Mouse (Mus musculus): ENCODE results near the gene Auts2. TPM values are rescaled to one million over a fixed set of nuclear protein-coding genes. Genes with fewer than 3 reads are reported as not detected.

Gene Auts2
- polyA plus RNA-seq, 1 experiment from 2014 or later: 17.0 TPM

DNA sequence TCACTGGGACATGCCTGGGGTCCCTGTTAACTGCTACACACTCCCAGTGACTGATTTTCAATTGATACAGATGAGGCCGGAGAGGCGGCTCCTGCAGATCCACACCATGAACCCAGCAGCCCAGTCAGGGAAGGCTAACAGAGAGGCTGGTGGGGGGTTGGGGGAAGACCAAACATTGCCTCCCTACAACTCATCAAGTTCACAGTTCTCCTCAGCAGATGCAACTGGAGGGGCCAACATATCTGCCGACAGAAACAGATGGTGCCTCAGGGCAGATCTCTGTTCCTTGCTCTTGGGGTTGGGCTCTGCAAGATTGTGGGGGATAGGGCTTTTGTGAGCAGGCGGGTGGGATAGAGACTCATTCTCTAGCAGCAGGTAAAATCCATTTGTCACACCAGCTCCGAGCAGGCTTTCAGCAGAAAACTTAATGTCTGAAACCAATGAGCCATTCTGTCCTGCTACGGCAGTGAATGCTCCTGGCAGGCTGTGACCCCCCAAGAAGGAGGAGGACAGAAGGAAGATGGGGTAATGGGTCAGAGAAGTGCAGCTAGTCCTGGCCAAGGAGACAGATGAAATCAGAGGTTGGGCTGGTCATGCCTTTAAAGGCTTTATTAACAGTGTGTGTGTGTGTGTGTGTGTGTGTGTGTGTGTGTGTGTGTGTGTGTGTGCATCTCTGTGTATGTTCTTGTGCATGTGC is 740.7 kb downstream of the Auts2 start:
- Histone ChIP-seq H3K4me1 (peaks cover 23% of the 10 kb centered on the region), H3K27ac (no peak overlapping the region), H3K4me2 (no peak overlapping the region), H3K4me3 (no peak overlapping the region), H3K36me3 (no peaks in the 10 kb centered on the region), H3K27me3 (no peaks in the 10 kb centered on the region), H3K9me3 (no peaks in the 10 kb centered on the region), H3K9ac (no peak overlapping the region)
- no peak for ATAC-seq (ENCODE audit: borderline replicate concordance, extremely low read depth, low FRiP score, low TSS enrichment)
- 49% methylated on average over 6 of the region's 6 CpGs for WGBS

DNA sequence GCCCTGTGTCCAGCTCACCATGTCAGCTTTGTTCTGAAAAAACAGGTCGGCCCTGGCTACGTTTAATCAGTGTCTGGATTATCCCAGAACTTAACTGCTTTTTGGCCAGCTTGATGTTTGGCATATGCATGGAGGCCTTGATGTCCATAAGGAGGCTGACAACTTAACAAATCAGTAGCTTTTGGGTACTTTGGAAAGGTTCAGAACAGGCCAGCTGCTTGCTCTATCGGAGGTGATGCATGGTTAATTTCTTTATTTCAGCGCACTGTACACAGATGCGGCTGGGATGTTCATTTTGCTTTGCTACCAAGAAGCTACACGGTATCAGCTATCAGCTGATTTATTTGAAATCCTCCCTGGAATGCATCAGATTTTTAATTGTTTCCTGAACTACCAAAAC is 741.2 kb downstream of the Auts2 start:
- H3K27ac ChIP-seq: no peak overlapping the region
- ATAC-seq (ENCODE audit: borderline replicate concordance, extremely low read depth, low FRiP score, low TSS enrichment): no peak
- WGBS: 57% methylated on average over 6 of the region's 6 CpGs
- H3K4me2 ChIP-seq: no peak overlapping the region
- peaks cover 23% of the 10 kb centered on the region for H3K4me1 ChIP-seq
- H3K9me3 ChIP-seq: no peaks in the 10 kb centered on the region
- H3K9ac ChIP-seq: no peak overlapping the region
- no peaks in the 10 kb centered on the region for H3K27me3 ChIP-seq
- H3K4me3 ChIP-seq: no peak overlapping the region
- H3K36me3 ChIP-seq: no peaks in the 10 kb centered on the region

DNA sequence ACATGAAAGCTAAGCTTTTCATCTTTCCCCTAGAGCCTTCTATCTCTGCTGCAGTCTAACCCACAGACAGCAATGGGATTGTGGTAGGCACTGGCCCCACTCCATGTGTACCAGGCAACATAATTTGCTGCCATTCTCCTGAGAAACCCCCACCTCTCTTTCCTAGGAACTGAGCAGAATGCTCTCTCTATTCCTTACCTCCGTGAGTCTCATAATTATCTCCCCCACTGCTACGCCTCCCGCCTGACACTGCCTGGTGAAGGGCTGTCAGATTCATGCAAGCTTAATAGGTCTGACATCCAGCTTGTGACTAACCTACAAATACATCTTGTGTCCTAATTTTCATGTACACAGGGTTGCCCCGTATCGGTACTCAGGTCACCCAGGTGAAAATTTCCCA is 744.8 kb downstream of the Auts2 start:
- Histone ChIP-seq H3K4me1 (peaks cover 6% of the 10 kb centered on the region), H3K27ac (no peak overlapping the region), H3K27me3 (no peaks in the 10 kb centered on the region), H3K36me3 (no peaks in the 10 kb centered on the region), H3K9ac (no peak overlapping the region), H3K4me2 (no peak overlapping the region), H3K9me3 (no peaks in the 10 kb centered on the region), H3K4me3 (no peak overlapping the region)
- ATAC-seq (ENCODE audit: borderline replicate concordance, extremely low read depth, low FRiP score, low TSS enrichment): no peak
- WGBS: 82% methylated on average over 5 of the region's 5 CpGs

DNA sequence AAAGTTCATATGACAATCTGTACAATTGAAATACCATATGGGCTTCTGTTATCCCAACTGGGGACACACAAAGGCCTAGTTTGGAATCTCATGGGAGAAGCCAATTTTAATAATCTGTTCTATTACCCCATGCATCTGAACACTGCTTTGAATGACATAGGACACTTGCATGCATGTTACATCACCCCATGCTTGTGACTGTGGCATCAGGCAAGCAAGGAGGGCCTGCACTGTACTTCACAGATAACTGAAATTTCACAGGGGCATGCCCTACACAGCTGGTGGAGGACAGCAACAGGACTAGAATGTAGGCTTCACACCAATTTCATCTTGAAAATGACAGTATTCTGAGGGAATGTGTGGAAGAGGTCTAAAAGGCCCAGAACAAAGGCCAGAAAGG is 746.1 kb downstream of the Auts2 start:
- Histone ChIP-seq H3K9me3 (no peaks in the 10 kb centered on the region), H3K4me3 (no peak overlapping the region), H3K9ac (no peak overlapping the region), H3K36me3 (no peaks in the 10 kb centered on the region), H3K4me1 (no peaks in the 10 kb centered on the region), H3K27ac (no peak overlapping the region), H3K27me3 (no peaks in the 10 kb centered on the region), H3K4me2 (no peak overlapping the region)
- ATAC-seq (ENCODE audit: borderline replicate concordance, extremely low read depth, low FRiP score, low TSS enrichment): no peak

DNA sequence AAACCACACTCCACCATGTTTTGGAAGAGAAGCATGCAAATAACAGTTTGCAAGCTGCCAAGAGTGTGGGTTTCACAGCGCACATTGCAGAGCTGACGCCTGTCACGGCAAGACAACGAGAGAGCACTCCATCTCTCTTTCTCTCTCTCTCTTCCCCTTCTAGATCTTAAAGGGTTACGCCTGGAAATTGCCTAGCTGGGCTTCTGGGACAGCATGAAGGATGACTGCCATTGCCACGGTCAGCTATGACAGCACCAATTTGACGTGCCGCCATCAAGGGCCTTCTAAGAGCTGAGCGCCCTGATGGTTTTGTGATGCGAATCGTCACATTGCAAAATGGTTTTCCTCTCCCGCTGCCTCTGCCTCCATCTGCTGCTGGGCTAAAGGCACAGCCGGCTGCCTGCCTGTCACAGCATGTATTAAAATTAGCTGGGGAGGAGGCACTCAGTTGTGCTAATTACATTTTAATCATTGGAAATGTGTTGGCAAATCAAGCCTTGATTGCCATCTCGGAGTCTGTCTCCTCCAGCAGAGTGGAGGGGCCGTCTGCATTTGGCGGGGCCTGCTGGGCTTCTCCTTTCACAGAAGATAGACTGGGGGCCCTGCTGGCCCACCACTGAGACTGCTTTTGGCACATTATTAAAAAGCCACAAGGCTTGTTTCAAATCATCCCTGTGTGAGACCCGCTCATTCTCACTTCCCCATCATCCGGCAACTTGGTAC is 748.6 kb downstream of the Auts2 start:
- Histone ChIP-seq H3K4me3 (no peak overlapping the region), H3K4me2 (no peak overlapping the region), H3K27me3 (no peaks in the 10 kb centered on the region), H3K36me3 (no peaks in the 10 kb centered on the region), H3K27ac (no peak overlapping the region), H3K9me3 (no peaks in the 10 kb centered on the region), H3K4me1 (no peaks in the 10 kb centered on the region), H3K9ac (no peak overlapping the region)
- no peak for ATAC-seq (ENCODE audit: borderline replicate concordance, extremely low read depth, low FRiP score, low TSS enrichment)
- WGBS: 54% methylated on average over 18 of the region's 18 CpGs

DNA sequence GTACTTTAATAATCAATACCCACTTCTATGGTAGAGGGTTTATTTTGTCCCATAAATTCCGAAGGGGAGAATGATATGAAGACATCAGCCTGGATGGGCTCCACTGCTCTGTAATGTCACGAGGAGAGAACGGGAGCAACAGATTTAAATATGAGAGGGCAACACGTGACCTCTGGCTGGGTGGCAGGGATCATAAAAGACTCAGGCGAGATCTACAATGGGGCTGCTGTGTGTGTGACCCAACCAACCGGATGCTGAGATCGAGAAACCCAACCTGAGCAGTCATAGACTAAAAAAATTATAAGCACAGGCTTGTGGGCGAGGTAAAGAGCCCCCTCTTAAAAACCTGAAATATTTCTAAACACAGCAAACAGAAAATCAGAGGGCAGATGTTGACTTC is 753.5 kb downstream of the Auts2 start:
- 76% methylated on average over 8 of the region's 8 CpGs for WGBS
- Histone ChIP-seq H3K27me3 (no peaks in the 10 kb centered on the region), H3K36me3 (no peaks in the 10 kb centered on the region), H3K4me3 (no peak overlapping the region), H3K4me2 (no peak overlapping the region), H3K9ac (no peak overlapping the region), H3K27ac (no peak overlapping the region), H3K9me3 (no peaks in the 10 kb centered on the region), H3K4me1 (no peaks in the 10 kb centered on the region)
- ATAC-seq (ENCODE audit: borderline replicate concordance, extremely low read depth, low FRiP score, low TSS enrichment): no peak

DNA sequence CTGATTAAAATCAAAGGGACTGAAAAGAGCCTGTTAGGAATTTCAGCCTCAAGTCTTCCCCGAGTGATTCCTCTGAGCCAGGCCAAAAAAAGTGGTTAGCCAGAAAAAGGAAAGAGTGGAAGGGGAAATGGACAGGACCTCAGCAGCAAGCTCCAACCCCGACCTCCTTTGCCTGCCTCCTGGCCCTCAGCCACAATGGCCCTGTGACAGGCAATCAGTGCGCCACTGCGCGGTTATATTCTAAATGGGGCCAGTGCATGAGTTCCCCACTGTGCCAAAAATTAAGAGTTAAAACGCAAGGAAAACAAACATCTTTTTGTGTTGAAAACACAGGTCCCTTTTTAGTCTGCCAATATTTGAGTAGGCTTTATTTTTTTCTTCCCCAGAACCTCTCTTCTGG is 755.1 kb downstream of the Auts2 start:
- Histone ChIP-seq H3K36me3 (no peaks in the 10 kb centered on the region), H3K9ac (no peak overlapping the region), H3K27ac (no peak overlapping the region), H3K4me1 (no peaks in the 10 kb centered on the region), H3K4me2 (no peak overlapping the region), H3K27me3 (no peaks in the 10 kb centered on the region), H3K9me3 (no peaks in the 10 kb centered on the region), H3K4me3 (no peak overlapping the region)
- no peak for ATAC-seq (ENCODE audit: borderline replicate concordance, extremely low read depth, low FRiP score, low TSS enrichment)
- WGBS: 42% methylated on average over 6 of the region's 6 CpGs

DNA sequence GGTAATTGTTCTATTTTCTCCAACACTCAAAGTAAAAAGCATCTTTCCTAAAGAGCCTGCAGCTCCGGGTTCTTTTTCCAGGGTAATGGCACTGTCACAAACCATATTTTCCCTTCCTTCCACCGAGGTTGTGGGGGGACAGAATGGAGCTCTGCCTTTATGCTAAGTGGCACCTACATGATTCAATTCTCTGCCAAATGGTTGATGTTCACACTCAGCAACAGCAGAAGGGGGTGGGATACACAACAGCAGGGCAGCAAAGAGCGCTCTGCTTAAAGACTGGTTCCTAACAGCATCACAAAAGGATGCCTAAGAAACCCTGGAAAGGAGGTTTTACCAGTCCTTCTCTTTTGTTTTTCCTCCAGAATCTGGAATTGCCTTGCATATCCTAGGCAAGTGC is 759.9 kb downstream of the Auts2 start:
- Histone ChIP-seq H3K4me1 (no peaks in the 10 kb centered on the region), H3K4me3 (no peak overlapping the region), H3K9ac (no peak overlapping the region), H3K9me3 (no peaks in the 10 kb centered on the region), H3K27me3 (no peaks in the 10 kb centered on the region), H3K36me3 (no peaks in the 10 kb centered on the region), H3K4me2 (no peak overlapping the region), H3K27ac (no peak overlapping the region)
- ATAC-seq (ENCODE audit: borderline replicate concordance, extremely low read depth, low FRiP score, low TSS enrichment): no peak
- WGBS: 61% methylated on average over 3 of the region's 3 CpGs

DNA sequence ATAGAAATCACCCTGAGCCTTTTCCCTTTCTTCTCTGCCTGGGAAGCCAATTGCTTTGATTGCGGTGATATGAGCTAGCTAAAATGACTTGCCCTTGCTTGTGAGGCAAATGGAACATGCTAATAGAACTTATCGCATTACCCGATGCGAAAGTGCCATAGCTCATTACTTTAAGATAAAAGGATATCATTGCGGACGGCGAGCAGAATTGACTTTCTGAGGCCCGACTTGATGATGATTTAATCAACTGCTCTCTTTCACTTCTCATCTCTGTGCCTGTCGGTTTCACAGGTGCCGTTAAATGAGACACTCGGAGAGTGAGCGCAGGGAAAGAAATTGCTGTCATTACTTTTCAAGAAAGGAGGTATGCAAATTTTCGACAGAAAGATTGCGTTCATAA is 762.1 kb downstream of the Auts2 start:
- H3K4me2 ChIP-seq: no peak overlapping the region
- no peaks in the 10 kb centered on the region for H3K27me3 ChIP-seq
- no peaks in the 10 kb centered on the region for H3K4me1 ChIP-seq
- 91% methylated on average over 14 of the region's 14 CpGs for WGBS
- no peak overlapping the region for H3K27ac ChIP-seq
- H3K36me3 ChIP-seq: no peaks in the 10 kb centered on the region
- no peak overlapping the region for H3K9ac ChIP-seq
- no peak for ATAC-seq (ENCODE audit: borderline replicate concordance, extremely low read depth, low FRiP score, low TSS enrichment)
- H3K4me3 ChIP-seq: no peak overlapping the region
- no peaks in the 10 kb centered on the region for H3K9me3 ChIP-seq

DNA sequence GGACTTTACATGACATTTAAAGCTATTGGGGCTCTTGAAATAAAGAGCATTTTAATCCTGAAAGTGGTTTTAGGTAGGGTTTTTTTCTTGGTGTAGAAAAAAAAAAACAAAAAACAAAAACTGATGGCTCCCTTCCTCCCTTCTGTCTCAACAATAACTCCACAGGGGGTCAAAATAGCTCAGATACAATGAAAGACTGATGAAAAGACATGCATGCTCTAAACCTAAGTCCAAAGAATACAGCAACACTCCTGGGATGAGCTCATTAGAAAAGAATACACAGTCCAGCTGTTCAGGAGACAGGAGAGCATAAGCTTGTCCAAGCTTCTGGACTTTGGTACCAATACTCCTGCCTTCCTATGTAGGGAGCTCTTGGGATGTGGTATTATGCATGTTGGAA is 764.0 kb downstream of the Auts2 start:
- no peak for ATAC-seq (ENCODE audit: borderline replicate concordance, extremely low read depth, low FRiP score, low TSS enrichment)
- Histone ChIP-seq H3K4me1 (no peaks in the 10 kb centered on the region), H3K9me3 (no peaks in the 10 kb centered on the region), H3K9ac (no peak overlapping the region), H3K4me2 (no peak overlapping the region), H3K36me3 (no peaks in the 10 kb centered on the region), H3K27ac (no peak overlapping the region), H3K4me3 (no peak overlapping the region), H3K27me3 (no peaks in the 10 kb centered on the region)

DNA sequence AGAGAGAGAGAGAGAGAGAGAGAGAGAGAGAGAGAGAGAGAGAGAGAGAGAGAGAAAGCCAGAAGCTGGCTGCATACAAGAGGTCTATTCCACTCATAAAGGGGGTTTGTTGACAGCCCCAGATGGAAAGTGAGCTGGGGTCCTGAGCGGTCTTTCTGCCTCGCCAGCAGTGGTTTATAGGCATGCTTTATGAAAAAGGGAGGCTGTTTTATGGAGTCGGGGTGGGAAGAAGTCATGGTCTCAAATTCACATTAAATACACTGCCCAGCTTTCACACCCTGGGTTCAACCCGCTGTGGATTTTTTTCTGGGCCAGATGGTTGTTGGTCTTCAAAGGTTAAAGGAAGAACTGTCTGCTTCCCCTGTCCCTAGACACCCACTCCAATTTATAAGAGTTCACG is 767.5 kb downstream of the Auts2 start:
- no peak for ATAC-seq (ENCODE audit: borderline replicate concordance, extremely low read depth, low FRiP score, low TSS enrichment)
- no peak overlapping the region for H3K9ac ChIP-seq
- no peak overlapping the region for H3K27ac ChIP-seq
- whole genome bisulfite sequencing: 74% methylated on average over 5 of the region's 5 CpGs
- H3K27me3 ChIP-seq: no peaks in the 10 kb centered on the region
- no peak overlapping the region for H3K4me2 ChIP-seq
- H3K4me1 ChIP-seq: no peaks in the 10 kb centered on the region
- H3K4me3 ChIP-seq: no peak overlapping the region
- no peaks in the 10 kb centered on the region for H3K9me3 ChIP-seq
- H3K36me3 ChIP-seq: no peaks in the 10 kb centered on the region

DNA sequence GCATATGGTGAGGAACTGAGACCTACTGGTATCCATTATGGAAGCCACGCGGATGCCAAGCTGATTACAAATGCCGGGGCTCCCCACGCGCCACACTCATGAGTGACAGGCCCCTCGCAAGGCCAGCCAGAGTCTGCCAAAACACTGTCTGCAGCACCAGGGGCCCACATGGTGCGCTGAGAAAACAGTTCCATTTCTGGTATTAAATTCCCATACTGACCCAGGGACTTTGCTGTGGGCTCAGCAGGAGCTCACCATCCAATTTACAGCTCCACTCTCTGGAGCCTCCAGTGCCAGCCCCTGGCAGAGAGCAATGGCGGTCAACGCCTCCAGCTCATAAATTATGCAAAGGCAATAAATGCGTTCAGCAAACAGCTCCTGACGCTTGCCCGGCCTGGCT is 767.9 kb downstream of the Auts2 start:
- H3K27me3 ChIP-seq: no peaks in the 10 kb centered on the region
- H3K9ac ChIP-seq: no peak overlapping the region
- H3K36me3 ChIP-seq: no peaks in the 10 kb centered on the region
- H3K4me1 ChIP-seq: no peaks in the 10 kb centered on the region
- H3K4me2 ChIP-seq: no peak overlapping the region
- no peak for ATAC-seq (ENCODE audit: borderline replicate concordance, extremely low read depth, low FRiP score, low TSS enrichment)
- no peaks in the 10 kb centered on the region for H3K9me3 ChIP-seq
- no peak overlapping the region for H3K27ac ChIP-seq
- no peak overlapping the region for H3K4me3 ChIP-seq
- WGBS: 61% methylated on average over 12 of the region's 12 CpGs

Measured in lung, embryonic 15.5 days (tissue).